Mouse (Mus musculus) ES-E14 (cell line): ENCODE results near the gene Pdk3. TPM values are rescaled to one million over a fixed set of nuclear protein-coding genes. Genes with fewer than 3 reads are reported as not detected.

Experiments used
- DNase-seq: peaks from one replicate; pipeline ENCODE4 v3.0.0-alpha.2; 2013; ENCODE audit warnings: low read depth, low spot score
- H3K27ac ChIP-seq: 2 replicates; pipeline ENCODE4 v1.5.1; 2012; ENCODE audit warnings: low read depth, mild to moderate bottlenecking, low read length, moderate library complexity, mixed read lengths; ENCODE audit not compliant: poor library complexity, insufficient read depth, severe bottlenecking
- H3K36me3 ChIP-seq: 2 replicates; pipeline ENCODE4 v1.6.1; 2012; ENCODE audit warnings: mild to moderate bottlenecking, low read length, moderate library complexity, mixed read lengths; ENCODE audit not compliant: control insufficient read depth, poor library complexity, insufficient read depth, severe bottlenecking
- H3K4me1 ChIP-seq, 2 experiments: fragments of 150-350 bp in 1 of 2; sonication (generic) in 1 of 2; 2 replicates each; pipeline ENCODE4 v1.6.1; 2012; ENCODE audit warnings: low read length in 2 of 2, mild to moderate bottlenecking in 1 of 2, mixed read lengths in 1 of 2; ENCODE audit not compliant: control insufficient read depth in 2 of 2, insufficient read depth in 2 of 2, poor library complexity in 1 of 2
- H3K4me3 ChIP-seq, 2 experiments: fragments of 150-350 bp in 1 of 2; sonication (generic) in 1 of 2; 2 replicates each; pipeline ENCODE4 v1.5.1; 2012; ENCODE audit warnings: low read length in 2 of 2, low read depth in 1 of 2, mild to moderate bottlenecking in 1 of 2, mixed read lengths in 1 of 2; ENCODE audit not compliant: insufficient read depth in 1 of 2, poor library complexity in 1 of 2, severe bottlenecking in 1 of 2
- H3K9ac ChIP-seq: 2 replicates; pipeline ENCODE4 v1.6.1; 2012; ENCODE audit warnings: low read depth, mild to moderate bottlenecking, low read length, mixed read lengths; ENCODE audit not compliant: poor library complexity, insufficient read depth, severe bottlenecking
- H3K9me3 ChIP-seq: fragments of 150-350 bp; sonication (generic); 2 replicates; pipeline ENCODE4 v1.6.1; 2012; ENCODE audit warnings: low read depth, mild to moderate bottlenecking, low read length; ENCODE audit not compliant: control insufficient read depth, insufficient read depth
- CHD2 ChIP-seq: IDR thresholded peaks from 2 replicates; pipeline ENCODE4 v1.6.1; 2014; ENCODE audit warnings: mild to moderate bottlenecking, low read depth, low read length, inconsistent platforms
- HCFC1 ChIP-seq: IDR thresholded peaks from 2 replicates; pipeline ENCODE4 v1.6.1; 2012; ENCODE audit warnings: low read length, inconsistent platforms, borderline replicate concordance; ENCODE audit not compliant: insufficient read depth
- MAFK ChIP-seq: IDR thresholded peaks from 2 replicates; pipeline ENCODE4 v1.6.1; 2014; ENCODE audit warnings: mild to moderate bottlenecking, low read depth, low read length, inconsistent platforms; ENCODE audit not compliant: insufficient read depth
- ZC3H11A ChIP-seq: IDR thresholded peaks from 2 replicates; pipeline ENCODE4 v1.6.1; 2012; ENCODE audit warnings: low read depth, mild to moderate bottlenecking, inconsistent platforms, low read length, borderline replicate concordance
- ZNF384 ChIP-seq: IDR thresholded peaks from 2 replicates; pipeline ENCODE4 v1.6.1; 2012; ENCODE audit warnings: low read depth, low read length, inconsistent platforms
- in situ Hi-C, 2 experiments: fragments of 600-800 bp; cut with MboI; formaldehyde crosslinking; loops; one replicate each; pipeline ENCODE4 v1.15.1; 2025; ENCODE audit warnings: low sequenced_read_pairs in 2 of 2, inconsistent platforms in 1 of 2; ENCODE audit not compliant: unreplicated experiment in 2 of 2
- total RNA-seq: library from RNA; depleted of rRNA; stranded (reverse); fragments of 300-350 nt; gene quantifications from 2 replicates; pipeline ENCODE4 v1.2.3, GENCODE M21; 2012

The Pdk3 gene
- total RNA-seq, 1 experiment, result 23.4 TPM

GRCm38 (mm10) chrX:93750566-93750965 lies 81.4 kb downstream of the Pdk3 start:
- peaks cover 3% of the 10 kb centered on the region for H3K36me3 ChIP-seq
- no peaks in the 10 kb centered on the region for H3K9me3 ChIP-seq
- no peaks in the 10 kb centered on the region for H3K4me1 ChIP-seq
- no peak overlapping the region for H3K9ac ChIP-seq
- DNase-seq, result no peak
- no peak overlapping the region for H3K4me3 ChIP-seq
- H3K27ac ChIP-seq, result no peak overlapping the region
- TF ChIP-seq ZC3H11A, result no peak
- no peak for TF ChIP-seq HCFC1
- no peak for TF ChIP-seq MAFK
- in situ Hi-C loops, result no loop called here

- Histone ChIP-seq H3K4me3 (no peak overlapping the region), H3K36me3 (peaks cover 3% of the 10 kb centered on the region), H3K9me3 (no peaks in the 10 kb centered on the region), H3K4me1 (no peaks in the 10 kb centered on the region), H3K9ac (no peak overlapping the region), H3K27ac (no peak overlapping the region)
- no peak for DNase-seq
- no peak for TF ChIP-seq MAFK
- no peak for TF ChIP-seq ZC3H11A
- no peak for TF ChIP-seq HCFC1
- no peak for TF ChIP-seq CHD2
- no peak for TF ChIP-seq ZNF384
- in situ Hi-C loops, result no loop called here
Observed at GRCm38 (mm10) chrX:93749165-93749564, 82.8 kb downstream of the Pdk3 start.

DNA sequence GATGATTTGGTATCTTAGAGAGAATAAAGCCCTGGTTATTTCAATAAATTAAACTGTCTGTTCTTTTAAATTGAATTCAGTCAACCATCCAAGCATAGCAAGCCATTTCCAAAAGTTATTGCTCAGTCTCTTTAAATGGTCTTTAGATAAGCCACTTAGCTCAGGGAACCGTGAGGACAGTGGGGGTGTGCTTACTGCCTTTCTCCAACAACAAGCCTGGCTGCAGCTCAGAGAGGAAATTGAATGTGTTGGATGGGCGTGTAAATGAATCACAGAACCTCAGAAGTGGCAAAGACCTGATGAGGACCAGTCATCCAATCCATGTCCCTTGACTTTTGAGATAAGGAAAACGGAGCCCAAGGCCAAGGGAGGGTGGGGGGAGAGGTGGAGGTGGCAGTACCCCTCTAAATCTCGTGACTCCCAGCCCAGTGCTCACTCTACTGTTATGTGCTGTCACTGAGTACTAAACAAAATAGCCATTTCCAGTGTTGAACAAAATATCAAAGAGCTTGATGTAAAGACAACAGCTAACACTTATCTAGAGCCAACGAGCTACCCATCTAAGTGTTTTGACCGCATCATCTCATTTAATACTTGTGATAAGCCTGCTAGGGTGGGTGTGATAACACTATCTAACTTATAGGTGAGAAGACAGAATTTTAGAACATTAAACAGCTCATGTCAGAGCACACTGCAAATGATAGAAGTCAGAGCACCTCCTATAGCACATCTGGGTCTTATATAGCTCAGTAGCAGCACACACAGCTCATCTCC lies 98.8 kb downstream of the Pdk3 start:
- Histone ChIP-seq H3K36me3 (peaks cover 3% of the 10 kb centered on the region; the same call in 1 of the 2 replicates), H3K4me3 (no peak overlapping the region), H3K27ac (no peak overlapping the region), H3K4me1 (no peaks in the 10 kb centered on the region), H3K9me3 (no peaks in the 10 kb centered on the region), H3K9ac (no peak overlapping the region)
- in situ Hi-C loops, result no loop called here
- TF ChIP-seq ZNF384, result no peak
- no peak for TF ChIP-seq HCFC1
- no peak for TF ChIP-seq ZC3H11A
- no peak for TF ChIP-seq MAFK
- TF ChIP-seq CHD2, result no peak
- no peak for DNase-seq

DNA sequence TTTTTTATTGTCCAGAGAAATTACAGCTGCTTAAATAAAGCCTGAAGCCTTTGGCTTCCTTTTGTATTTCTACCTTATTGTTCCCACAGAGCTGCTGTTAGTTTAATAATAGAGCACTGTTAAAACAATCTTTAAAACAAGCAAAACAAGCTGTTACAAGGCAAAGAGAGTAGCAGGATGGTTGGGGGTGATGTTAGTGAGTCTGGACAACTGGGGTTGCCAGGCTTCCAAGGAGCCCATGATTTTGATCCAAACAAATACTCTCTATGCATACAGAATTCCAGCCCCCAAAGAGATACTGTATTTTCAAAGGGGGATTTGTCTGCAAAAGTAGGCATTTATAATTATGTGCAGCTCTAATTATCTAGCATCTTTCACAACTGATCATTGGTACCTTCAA lies 99.6 kb downstream of the Pdk3 start:
- H3K4me1 ChIP-seq, result no peaks in the 10 kb centered on the region
- H3K36me3 ChIP-seq, result peaks cover 3% of the 10 kb centered on the region; the same call in 1 of the 2 replicates
- H3K4me3 ChIP-seq, result no peak overlapping the region
- DNase-seq, result no peak
- no peak overlapping the region for H3K9ac ChIP-seq
- no peaks in the 10 kb centered on the region for H3K9me3 ChIP-seq
- H3K27ac ChIP-seq, result no peak overlapping the region
- no peak for TF ChIP-seq CHD2
- no peak for TF ChIP-seq ZNF384
- no peak for TF ChIP-seq ZC3H11A
- no peak for TF ChIP-seq MAFK
- no peak for TF ChIP-seq HCFC1
- in situ Hi-C loops, result no loop called here
